In the genomic region with DNA sequence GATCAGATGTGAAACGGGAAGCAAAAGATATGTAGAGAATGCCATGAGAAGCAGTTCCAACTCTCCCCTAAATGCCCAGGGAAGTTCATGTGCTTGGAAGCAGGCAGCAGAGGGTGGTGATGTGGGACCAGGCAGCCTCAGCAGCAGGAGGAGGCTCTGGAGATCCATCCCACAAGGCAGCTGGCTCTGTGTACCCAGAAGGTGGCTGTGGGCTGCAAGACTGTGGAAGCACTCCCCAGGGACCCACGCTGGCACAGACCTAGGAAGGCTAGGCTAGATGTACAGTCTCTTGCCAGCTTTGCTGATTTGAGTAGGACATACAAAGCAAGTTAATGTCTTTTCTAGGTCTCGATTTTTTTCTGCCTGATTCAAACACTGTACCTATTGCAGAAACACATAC, we compare ENCODE assay signal across 10 mouse cellular contexts.
DNase-seq lines count a peak whose midpoint lies in the region; ATAC-seq lines count a peak whose summit lies in the region.
"Had no signal": no experiment of that assay in that cellular context is flagged by ENCODE, and none has a peak within 500 bp of the region (broad histone marks: within the 10 kb centered on the region; RNA-seq: fewer than 3 reads in every experiment).

No protein-coding gene starts in this region.

- peak; percentile 22 for DNase-seq in gastrocnemius, postnatal 25 days
- no peak for DNase-seq in gastrocnemius, postnatal 14 days
- DNase-seq in layer of hippocampus, adult 11-12 months (ENCODE audit: low spot score) = peak; percentile 41
- no peak for DNase-seq in layer of hippocampus, postnatal 10 days (ENCODE audit: low spot score in 2 of 2)
- peak; percentile 88 for DNase-seq in brain, adult 2 months (ENCODE audit: low read depth, low spot score)
- peak; percentile 72 to 82 for DNase-seq in left cerebral cortex, postnatal 36 days (ENCODE audit: low spot score in 2 of 2)
- DNase-seq in T-cell, adult 2 months (ENCODE audit: low spot score) = no peak
- DNase-seq: gastrocnemius, postnatal 10 days had no signal

- ATAC-seq in megakaryocyte-erythroid progenitor cell, adult 5-6 weeks (replicated peaks; ENCODE audit: low FRiP score, low TSS enrichment, poor library complexity, severe bottlenecking) = no peak
- ATAC-seq: inflammation-experienced regulatory T-cells, adult 6 months had no signal

- intact Hi-C loops in gastrocnemius, postnatal 14 days (cut with DNase I; ENCODE audit: low total_unique reads) = no loop called here
- intact Hi-C loops in left cerebral cortex, postnatal 36 days (cut with DNase I) = no loop called here

Comparison
In these comparisons a context has a peak if more than half of its experiments do, and no peak if none do; other contexts are left out.
1. DNase-seq: peak in gastrocnemius, postnatal 25 days (single experiment), layer of hippocampus, adult 11-12 months (single experiment), brain, adult 2 months (single experiment) and left cerebral cortex, postnatal 36 days (2 of 2); none in gastrocnemius, postnatal 14 days (single experiment), layer of hippocampus, postnatal 10 days (0 of 2) and T-cell, adult 2 months (single experiment).